Mouse (Mus musculus): ENCODE measurements around the gene Rsad1. TPM values are rescaled to one million over a fixed set of nuclear protein-coding genes. Genes with fewer than 3 reads are reported as not detected.

Gene Rsad1
- polyA plus RNA-seq, 1 experiment from 2014 or later = 4.5 TPM

GRCm38 (mm10) chr11:94543344-94543743 lies 5.7 kb downstream of the Rsad1 start:
- Histone ChIP-seq H3K27ac (ENCODE audit: low read depth, low read length) (no peak overlapping the region), H3K4me1 (ENCODE audit: control insufficient read depth, insufficient read depth, low read length) (peaks cover 2% of the 10 kb centered on the region; the same call in 1 of the 2 replicates), H3K27me3 (ENCODE audit: control insufficient read depth, insufficient read depth, low read length) (no peaks in the 10 kb centered on the region), H3K9me3 (ENCODE audit: control insufficient read depth, low read length) (no peaks in the 10 kb centered on the region), H3K9ac (ENCODE audit: low read depth, low read length) (no peak overlapping the region), H3K4me3 (ENCODE audit: low read length) (no peak overlapping the region), H3K4me2 (replicated peaks; ENCODE audit: low read depth, low read length) (no peak overlapping the region), H3K36me3 (ENCODE audit: control insufficient read depth, insufficient read depth, low read length) (0 out of 2 replicates have a peak, but pooled peaks cover 5% of the 10 kb centered on the region)
- ATAC-seq (ENCODE audit: low FRiP score, low TSS enrichment) = no peak
- WGBS = 84% methylated on average over 12 of the region's 12 CpGs

GRCm38 (mm10) chr11:94542400-94542799 lies 6.7 kb downstream of the Rsad1 start:
- ATAC-seq (ENCODE audit: low FRiP score, low TSS enrichment) = no peak
- H3K4me2 ChIP-seq (replicated peaks; ENCODE audit: low read depth, low read length) = no peak overlapping the region
- no peaks in the 10 kb centered on the region for H3K27me3 ChIP-seq (ENCODE audit: control insufficient read depth, insufficient read depth, low read length)
- H3K9me3 ChIP-seq (ENCODE audit: control insufficient read depth, low read length) = no peaks in the 10 kb centered on the region
- H3K4me1 ChIP-seq (ENCODE audit: control insufficient read depth, insufficient read depth, low read length) = peaks cover 2% of the 10 kb centered on the region; the same call in 1 of the 2 replicates
- 82% methylated on average over 4 of the region's 4 CpGs for WGBS
- no peak overlapping the region for H3K27ac ChIP-seq (ENCODE audit: low read depth, low read length)
- H3K36me3 ChIP-seq (ENCODE audit: control insufficient read depth, insufficient read depth, low read length) = 0 out of 2 replicates have a peak, but pooled peaks cover 5% of the 10 kb centered on the region
- H3K4me3 ChIP-seq (ENCODE audit: low read length) = no peak overlapping the region
- H3K9ac ChIP-seq (ENCODE audit: low read depth, low read length) = no peak overlapping the region

DNA sequence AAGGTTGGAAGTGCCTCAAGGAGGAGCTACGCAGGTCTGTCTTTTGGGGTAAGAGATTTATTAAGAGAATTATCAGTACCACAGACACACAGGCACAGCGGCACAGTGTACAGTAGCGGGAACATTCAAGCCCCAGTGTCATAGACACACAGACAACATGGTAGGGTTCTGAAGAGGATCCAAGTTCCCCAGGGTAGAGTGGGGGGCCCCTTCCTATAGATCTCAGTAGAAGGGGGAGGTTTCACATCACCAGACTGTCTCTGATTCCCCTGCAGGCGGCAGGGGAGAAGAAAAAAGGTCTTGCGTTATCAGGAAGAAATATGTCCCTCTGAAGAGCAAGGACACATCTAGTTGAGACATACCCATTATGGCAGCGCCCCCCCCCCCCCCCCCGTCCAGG lies 9.3 kb downstream of the Rsad1 start:
- Histone ChIP-seq H3K27me3 (ENCODE audit: control insufficient read depth, insufficient read depth, low read length) (no peaks in the 10 kb centered on the region), H3K36me3 (ENCODE audit: control insufficient read depth, insufficient read depth, low read length) (0 out of 2 replicates have a peak, but pooled peaks cover 5% of the 10 kb centered on the region), H3K4me3 (ENCODE audit: low read length) (no peak overlapping the region), H3K27ac (ENCODE audit: low read depth, low read length) (no peak overlapping the region), H3K9me3 (ENCODE audit: control insufficient read depth, low read length) (no peaks in the 10 kb centered on the region), H3K4me2 (replicated peaks; ENCODE audit: low read depth, low read length) (no peak overlapping the region), H3K4me1 (ENCODE audit: control insufficient read depth, insufficient read depth, low read length) (peaks cover 2% of the 10 kb centered on the region; the same call in 1 of the 2 replicates), H3K9ac (ENCODE audit: low read depth, low read length) (no peak overlapping the region)
- 75% methylated on average over 7 of the region's 7 CpGs for WGBS
- no peak for ATAC-seq (ENCODE audit: low FRiP score, low TSS enrichment)

DNA sequence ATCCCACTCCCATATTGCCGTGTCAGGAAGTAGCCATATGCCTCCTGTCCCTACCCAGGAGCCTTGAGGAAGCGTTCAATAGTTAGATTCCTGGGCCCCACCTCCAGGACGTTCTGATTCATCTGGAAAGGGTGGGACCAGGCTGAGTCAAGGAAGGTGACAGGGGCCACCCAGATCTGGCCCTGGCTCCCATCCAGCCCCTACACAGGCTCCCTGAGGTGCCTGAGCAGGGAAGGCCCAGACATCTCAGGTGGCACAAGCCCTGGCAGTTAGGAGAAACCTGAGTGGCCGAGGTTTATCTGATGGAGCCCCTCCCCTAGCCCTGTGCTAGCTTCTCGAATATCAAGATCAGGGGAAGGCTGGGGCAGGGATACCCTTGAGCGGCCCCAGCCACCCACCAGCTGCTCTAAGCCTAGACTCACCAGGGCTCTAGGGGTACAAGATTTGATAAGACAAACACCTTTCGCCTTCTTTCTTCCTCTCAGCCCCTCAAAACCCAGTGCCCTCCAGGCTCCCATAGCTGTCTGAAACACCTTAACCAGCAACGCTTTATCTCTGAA lies 10.2 kb downstream of the Rsad1 start:
- H3K27ac ChIP-seq (ENCODE audit: low read depth, low read length) = no peak overlapping the region
- ATAC-seq (ENCODE audit: low FRiP score, low TSS enrichment) = peak; percentile 34; the same call in 1 of the 2 replicates
- WGBS = 37% methylated on average over 8 of the region's 8 CpGs
- no peak overlapping the region for H3K9ac ChIP-seq (ENCODE audit: low read depth, low read length)
- H3K36me3 ChIP-seq (ENCODE audit: control insufficient read depth, insufficient read depth, low read length) = 0 out of 2 replicates have a peak, but pooled peaks cover 5% of the 10 kb centered on the region
- H3K4me2 ChIP-seq (replicated peaks; ENCODE audit: low read depth, low read length) = no peak overlapping the region
- H3K4me1 ChIP-seq (ENCODE audit: control insufficient read depth, insufficient read depth, low read length) = no peaks in the 10 kb centered on the region; the same call in 1 of the 2 replicates
- H3K9me3 ChIP-seq (ENCODE audit: control insufficient read depth, low read length) = no peaks in the 10 kb centered on the region
- no peak overlapping the region for H3K4me3 ChIP-seq (ENCODE audit: low read length)
- no peaks in the 10 kb centered on the region for H3K27me3 ChIP-seq (ENCODE audit: control insufficient read depth, insufficient read depth, low read length)

- no peak overlapping the region for H3K4me3 ChIP-seq (ENCODE audit: low read length)
- no peaks in the 10 kb centered on the region for H3K9me3 ChIP-seq (ENCODE audit: control insufficient read depth, low read length)
- no peaks in the 10 kb centered on the region for H3K4me1 ChIP-seq (ENCODE audit: control insufficient read depth, insufficient read depth, low read length)
- no peak overlapping the region for H3K4me2 ChIP-seq (replicated peaks; ENCODE audit: low read depth, low read length)
- no peak overlapping the region for H3K9ac ChIP-seq (ENCODE audit: low read depth, low read length)
- ATAC-seq (ENCODE audit: low FRiP score, low TSS enrichment) = no peak
- 74% methylated on average over 8 of the region's 8 CpGs for WGBS
- H3K27me3 ChIP-seq (ENCODE audit: control insufficient read depth, insufficient read depth, low read length) = no peaks in the 10 kb centered on the region
- H3K36me3 ChIP-seq (ENCODE audit: control insufficient read depth, insufficient read depth, low read length) = no peaks in the 10 kb centered on the region
- no peak overlapping the region for H3K27ac ChIP-seq (ENCODE audit: low read depth, low read length)
Observed at GRCm38 (mm10) chr11:94533171-94533570, 15.9 kb downstream of the Rsad1 start.

DNA sequence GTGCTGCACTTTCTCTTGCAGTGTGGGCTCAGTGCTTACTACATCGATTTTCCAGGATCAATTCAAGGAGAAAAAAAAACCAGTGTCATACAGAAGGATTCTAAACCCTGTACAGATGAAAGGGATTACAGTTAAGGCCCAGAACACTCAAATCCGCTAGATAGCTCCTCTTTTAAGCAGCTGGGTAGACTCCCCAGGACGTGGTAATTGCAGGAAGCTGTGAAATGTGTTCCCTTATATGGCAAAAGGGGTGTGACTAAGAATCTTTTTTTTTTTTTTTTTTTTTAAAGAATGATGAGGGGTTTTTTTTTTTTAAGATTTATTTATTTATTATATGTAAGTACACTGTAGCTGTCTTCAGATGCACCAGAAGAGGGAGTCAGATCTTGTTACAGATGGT lies 20.2 kb downstream of the Rsad1 start:
- ATAC-seq (ENCODE audit: low FRiP score, low TSS enrichment) = no peak
- no peak overlapping the region for H3K9ac ChIP-seq (ENCODE audit: low read depth, low read length)
- 53% methylated on average over 3 of the region's 3 CpGs for WGBS

GRCm38 (mm10) chr11:94526171-94526879 lies 22.7 kb downstream of the Rsad1 start:
- peaks cover 24% of the 10 kb centered on the region for H3K4me1 ChIP-seq (ENCODE audit: control insufficient read depth, insufficient read depth, low read length)
- no peaks in the 10 kb centered on the region for H3K27me3 ChIP-seq (ENCODE audit: control insufficient read depth, insufficient read depth, low read length)
- H3K36me3 ChIP-seq (ENCODE audit: control insufficient read depth, insufficient read depth, low read length) = no peaks in the 10 kb centered on the region
- H3K4me2 ChIP-seq (replicated peaks; ENCODE audit: low read depth, low read length) = no peak overlapping the region
- ATAC-seq (ENCODE audit: low FRiP score, low TSS enrichment) = peak; percentile 86
- peak overlapping the region; percentile 58; the same call in 1 of the 2 replicates for H3K27ac ChIP-seq (ENCODE audit: low read depth, low read length)
- no peak overlapping the region for H3K9ac ChIP-seq (ENCODE audit: low read depth, low read length)
- no peak overlapping the region for H3K4me3 ChIP-seq (ENCODE audit: low read length)
- no peaks in the 10 kb centered on the region for H3K9me3 ChIP-seq (ENCODE audit: control insufficient read depth, low read length)
- 24% methylated on average over 9 of the region's 9 CpGs for WGBS

More for the DNA sequence above, 20.2 kb downstream of the Rsad1 start:
- H3K4me3 ChIP-seq (ENCODE audit: low read length) = no peak overlapping the region
- H3K9me3 ChIP-seq (ENCODE audit: control insufficient read depth, low read length) = no peaks in the 10 kb centered on the region
- no peaks in the 10 kb centered on the region for H3K36me3 ChIP-seq (ENCODE audit: control insufficient read depth, insufficient read depth, low read length)
- H3K4me2 ChIP-seq (replicated peaks; ENCODE audit: low read depth, low read length) = no peak overlapping the region
- no peaks in the 10 kb centered on the region for H3K27me3 ChIP-seq (ENCODE audit: control insufficient read depth, insufficient read depth, low read length)
- H3K4me1 ChIP-seq (ENCODE audit: control insufficient read depth, insufficient read depth, low read length) = peaks cover 16% of the 10 kb centered on the region
- H3K27ac ChIP-seq (ENCODE audit: low read depth, low read length) = no peak overlapping the region

DNA sequence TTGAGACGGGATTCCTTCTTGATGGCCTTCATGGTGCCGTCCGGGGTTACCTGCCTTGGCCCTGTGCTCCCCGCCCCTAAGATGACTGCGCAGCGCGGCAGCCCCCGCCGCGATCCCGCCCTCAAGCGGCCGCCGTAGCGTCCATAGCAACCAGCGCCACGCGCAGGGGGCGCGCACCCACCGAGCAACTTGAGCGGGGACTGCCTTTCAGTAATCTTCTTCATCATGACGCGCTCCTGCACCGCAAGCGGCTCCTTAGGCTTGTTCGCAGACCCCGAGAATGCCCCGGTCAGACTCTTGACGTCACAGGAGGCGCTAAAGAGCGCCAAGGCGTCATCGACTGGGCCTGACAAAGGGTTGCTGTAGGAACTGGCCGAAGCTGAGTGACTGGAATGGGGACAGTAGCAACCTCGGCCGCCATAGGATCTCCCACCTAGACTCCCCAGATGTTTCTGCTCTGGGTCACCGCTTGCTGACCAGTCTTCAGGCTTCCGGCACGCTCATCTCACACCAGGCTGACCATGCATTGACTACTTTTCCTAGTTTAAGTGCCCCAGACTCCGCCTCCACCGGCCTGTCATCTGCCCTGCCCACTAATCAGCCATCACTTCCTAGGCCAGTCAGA lies 27.7 kb downstream of the Rsad1 start, which contains the start of gene Mycbpap:
Gene Mycbpap, minus strand, starts transcription at position 524 of the 625 bp plus-strand sequence.
- Histone ChIP-seq H3K4me3 (ENCODE audit: low read length) (peak within 1 kb of the TSS; percentile 52), H3K27me3 (ENCODE audit: control insufficient read depth, insufficient read depth, low read length) (no peaks in the 10 kb centered on the region), H3K36me3 (ENCODE audit: control insufficient read depth, insufficient read depth, low read length) (no peaks in the 10 kb centered on the region), H3K27ac (ENCODE audit: low read depth, low read length) (0 out of 2 replicates have a peak within 1 kb of the TSS, but pooled peaks have one; percentile 30), H3K4me2 (replicated peaks; ENCODE audit: low read depth, low read length) (peak within 1 kb of the TSS; percentile 93), H3K9ac (ENCODE audit: low read depth, low read length) (peak within 1 kb of the TSS; percentile 64), H3K4me1 (ENCODE audit: control insufficient read depth, insufficient read depth, low read length) (peaks cover 38% of the 10 kb centered on the region), H3K9me3 (ENCODE audit: control insufficient read depth, low read length) (no peaks in the 10 kb centered on the region)
- WGBS = 1% methylated on average over 41 of the region's 42 CpGs
- ATAC-seq (ENCODE audit: low FRiP score, low TSS enrichment) = peak; percentile 61
